21 mouse cellular contexts compared by ENCODE assay signal in the genomic region with DNA sequence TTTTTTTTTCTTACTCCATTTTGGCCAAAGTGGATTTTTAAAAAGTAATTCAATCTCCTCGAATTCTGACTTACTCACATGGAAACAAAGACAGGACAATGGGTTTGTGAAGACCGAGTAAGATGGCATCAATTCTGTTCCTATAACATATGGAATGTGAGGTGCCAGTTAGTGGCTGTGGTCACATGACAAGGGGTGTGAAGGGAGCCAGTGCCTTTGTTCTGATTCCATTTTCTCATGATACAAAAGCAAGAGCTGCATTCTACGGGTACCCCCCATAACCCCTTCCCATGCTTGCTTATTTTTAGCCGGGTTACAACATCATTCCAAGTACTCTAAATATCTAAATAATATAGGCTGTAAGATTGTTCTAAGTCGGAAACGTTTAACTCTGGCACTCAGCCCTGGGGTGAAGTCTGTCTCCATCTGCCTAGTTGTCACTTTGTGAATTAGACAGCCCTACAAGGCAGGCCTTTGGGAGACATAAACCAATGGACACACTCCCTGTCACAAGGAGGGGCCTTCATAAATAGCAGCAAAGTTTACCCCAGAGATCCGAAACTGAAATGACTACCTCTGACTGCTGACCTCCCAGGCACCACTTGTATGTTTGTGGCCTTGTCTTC.
DNase-seq lines count a peak whose midpoint lies in the region; ATAC-seq and TF ChIP-seq lines count a peak whose summit lies in the region.
"Had no signal": no experiment of that assay in that cellular context is flagged by ENCODE, and none has a peak within 500 bp of the region (broad histone marks: within the 10 kb centered on the region; RNA-seq: fewer than 3 reads in every experiment).

No protein-coding gene starts in this region.

- H3K4me3 ChIP-seq in hindbrain, embryonic 13.5 days: no peak overlapping the region
- H3K4me3 ChIP-seq in hindbrain, embryonic 10.5 days: no peak overlapping the region
- H3K4me3 ChIP-seq in midbrain, embryonic 13.5 days (replicated peaks): no peak overlapping the region
- no peak overlapping the region for H3K4me3 ChIP-seq in midbrain, embryonic 11.5 days (ENCODE audit: low read depth, low read length)
- no peak overlapping the region for H3K4me3 ChIP-seq in forebrain, embryonic 15.5 days
- no peak overlapping the region for H3K4me3 ChIP-seq in midbrain, postnatal 0 days (ENCODE audit: low read depth, low read length)
- H3K4me3 ChIP-seq: embryonic facial prominence, embryonic 15.5 days; erythroblast, embryonic 14.5 days; gastrocnemius, adult 2 months; heart, embryonic 12.5 days; hindbrain, embryonic 15.5 days had no signal

- no peaks in the 10 kb centered on the region for H3K9me3 ChIP-seq in hindbrain, embryonic 13.5 days
- H3K9me3 ChIP-seq in hindbrain, embryonic 10.5 days: no peaks in the 10 kb centered on the region
- H3K9me3 ChIP-seq in midbrain, embryonic 13.5 days: no peaks in the 10 kb centered on the region
- H3K9me3 ChIP-seq in midbrain, embryonic 11.5 days (ENCODE audit: control insufficient read depth, low read length): no peaks in the 10 kb centered on the region
- no peaks in the 10 kb centered on the region for H3K9me3 ChIP-seq in forebrain, embryonic 15.5 days
- no peaks in the 10 kb centered on the region for H3K9me3 ChIP-seq in midbrain, postnatal 0 days (ENCODE audit: low read length)
- H3K9me3 ChIP-seq: embryonic facial prominence, embryonic 15.5 days; heart, embryonic 12.5 days; hindbrain, embryonic 15.5 days had no signal

- H3K27me3 ChIP-seq in hindbrain, embryonic 13.5 days: no peaks in the 10 kb centered on the region
- 0 out of 2 replicates have a peak, but pooled peaks cover 4% of the 10 kb centered on the region for H3K27me3 ChIP-seq in hindbrain, embryonic 10.5 days (ENCODE audit: insufficient read depth, poor library complexity, severe bottlenecking)
- no peaks in the 10 kb centered on the region for H3K27me3 ChIP-seq in midbrain, embryonic 13.5 days
- H3K27me3 ChIP-seq in midbrain, embryonic 11.5 days (ENCODE audit: control insufficient read depth, insufficient read depth, low read length): no peaks in the 10 kb centered on the region
- H3K27me3 ChIP-seq in forebrain, embryonic 15.5 days: no peaks in the 10 kb centered on the region
- H3K27me3 ChIP-seq in midbrain, postnatal 0 days (ENCODE audit: insufficient read depth, low read length): no peaks in the 10 kb centered on the region
- H3K27me3 ChIP-seq: embryonic facial prominence, embryonic 15.5 days; hindbrain, embryonic 15.5 days had no signal

- DNase-seq in hindbrain, embryonic 10.5 days (ENCODE audit: low spot score): no peak
- DNase-seq in midbrain, embryonic 11.5 days (ENCODE audit: low spot score, missing footprints): no peak
- no peak for DNase-seq in urinary bladder, postnatal 10 days (ENCODE audit: low spot score)
- DNase-seq in midbrain, postnatal 0 days (ENCODE audit: low spot score): no peak
- DNase-seq: adrenal gland, adult 8-10 months; adrenal gland, postnatal 36 days; cerebellum, adult 11 months; cerebellum, adult 8-10 months; cerebellum, postnatal 14 days; embryo, embryonic 11 days; gastrocnemius, adult 2 months; gastrocnemius, postnatal 25 days had no signal

- H3K27ac ChIP-seq in hindbrain, embryonic 13.5 days: peak overlapping the region; percentile 55
- H3K27ac ChIP-seq in hindbrain, embryonic 10.5 days: no peak overlapping the region
- H3K27ac ChIP-seq in midbrain, embryonic 13.5 days: peak overlapping the region; percentile 39; the same call in 1 of the 2 replicates
- H3K27ac ChIP-seq in midbrain, embryonic 11.5 days (ENCODE audit: low read depth, low read length): no peak overlapping the region
- H3K27ac ChIP-seq in forebrain, embryonic 15.5 days (replicated peaks): peak overlapping the region; percentile 70
- no peak overlapping the region for H3K27ac ChIP-seq in midbrain, postnatal 0 days (ENCODE audit: low read depth, low read length)
- H3K27ac ChIP-seq: embryonic facial prominence, embryonic 15.5 days had no signal

- peaks cover 61% of the 10 kb centered on the region for H3K4me1 ChIP-seq in hindbrain, embryonic 13.5 days (replicated peaks)
- H3K4me1 ChIP-seq in hindbrain, embryonic 10.5 days (replicated peaks): peaks cover 34% of the 10 kb centered on the region
- H3K4me1 ChIP-seq in midbrain, embryonic 13.5 days (replicated peaks): peaks cover 63% of the 10 kb centered on the region
- 0 out of 2 replicates have a peak, but pooled peaks cover 2% of the 10 kb centered on the region for H3K4me1 ChIP-seq in midbrain, embryonic 11.5 days (ENCODE audit: control insufficient read depth, insufficient read depth, low read length)
- H3K4me1 ChIP-seq in forebrain, embryonic 15.5 days: peaks cover 74% of the 10 kb centered on the region
- H3K4me1 ChIP-seq in midbrain, postnatal 0 days (ENCODE audit: insufficient read depth, low read length): peaks cover 9% of the 10 kb centered on the region

- WGBS in hindbrain, embryonic 13.5 days: 73% methylated on average over 7 of the region's 7 CpGs
- WGBS in hindbrain, embryonic 10.5 days: 83% methylated on average over 7 of the region's 7 CpGs
- 79% methylated on average over 7 of the region's 7 CpGs for WGBS in midbrain, embryonic 13.5 days
- WGBS in midbrain, embryonic 11.5 days: 84% methylated on average over 7 of the region's 7 CpGs
- 52% methylated on average over 7 of the region's 7 CpGs for WGBS in forebrain, embryonic 15.5 days
- WGBS in midbrain, postnatal 0 days: 71% methylated on average over 7 of the region's 7 CpGs

- no peaks in the 10 kb centered on the region for H3K36me3 ChIP-seq in hindbrain, embryonic 13.5 days
- no peaks in the 10 kb centered on the region for H3K36me3 ChIP-seq in hindbrain, embryonic 10.5 days
- no peaks in the 10 kb centered on the region for H3K36me3 ChIP-seq in midbrain, embryonic 13.5 days
- H3K36me3 ChIP-seq in midbrain, embryonic 11.5 days (ENCODE audit: control insufficient read depth, insufficient read depth, low read length): no peaks in the 10 kb centered on the region
- no peaks in the 10 kb centered on the region for H3K36me3 ChIP-seq in forebrain, embryonic 15.5 days
- H3K36me3 ChIP-seq in midbrain, postnatal 0 days (ENCODE audit: insufficient read depth, low read length): no peaks in the 10 kb centered on the region
- H3K36me3 ChIP-seq: embryonic facial prominence, embryonic 15.5 days; heart, embryonic 12.5 days; hindbrain, embryonic 15.5 days had no signal

- ATAC-seq in hindbrain, embryonic 13.5 days (ENCODE audit: low FRiP score): no peak
- ATAC-seq in midbrain, embryonic 13.5 days: no peak
- no peak for ATAC-seq in midbrain, embryonic 11.5 days (ENCODE audit: low FRiP score)
- ATAC-seq in forebrain, embryonic 15.5 days (replicated peaks): no peak
- no peak for ATAC-seq in midbrain, postnatal 0 days (ENCODE audit: low FRiP score)
- ATAC-seq: inflammation-experienced regulatory T-cells, adult 6 months; intestine, postnatal 0 days had no signal

- H3K9ac ChIP-seq in hindbrain, embryonic 13.5 days: no peak overlapping the region
- no peak overlapping the region for H3K9ac ChIP-seq in midbrain, embryonic 13.5 days (replicated peaks)
- no peak overlapping the region for H3K9ac ChIP-seq in midbrain, embryonic 11.5 days (ENCODE audit: low read length)
- no peak overlapping the region for H3K9ac ChIP-seq in forebrain, embryonic 15.5 days (replicated peaks)
- no peak overlapping the region for H3K9ac ChIP-seq in midbrain, postnatal 0 days (replicated peaks; ENCODE audit: low read length, poor library complexity, severe bottlenecking)
- H3K9ac ChIP-seq: embryonic facial prominence, embryonic 15.5 days; heart, embryonic 12.5 days; hindbrain, embryonic 15.5 days had no signal

- H3K4me2 ChIP-seq in hindbrain, embryonic 13.5 days: no peak overlapping the region
- H3K4me2 ChIP-seq in midbrain, embryonic 13.5 days (replicated peaks): no peak overlapping the region
- H3K4me2 ChIP-seq in midbrain, embryonic 11.5 days: no peak overlapping the region
- H3K4me2 ChIP-seq in forebrain, embryonic 15.5 days (replicated peaks): no peak overlapping the region
- H3K4me2 ChIP-seq in midbrain, postnatal 0 days (ENCODE audit: low read depth, low read length, poor library complexity, severe bottlenecking): no peak overlapping the region
- H3K4me2 ChIP-seq: embryonic facial prominence, embryonic 15.5 days; heart, embryonic 12.5 days; hindbrain, embryonic 15.5 days had no signal

- no peak for TF ChIP-seq CTCF in midbrain, postnatal 0 days (IDR thresholded peaks at IDR 0.05)

Comparison
In these comparisons a context has a peak if more than half of its experiments do, and no peak if none do; other contexts are left out.
1. H3K27ac ChIP-seq: peak in hindbrain, embryonic 13.5 days (single experiment), midbrain, embryonic 13.5 days (single experiment) and forebrain, embryonic 15.5 days (single experiment); none in hindbrain, embryonic 10.5 days (single experiment), midbrain, embryonic 11.5 days (single experiment) and midbrain, postnatal 0 days (single experiment).